11 mouse cellular contexts compared by ENCODE assay signal in the genomic region with DNA sequence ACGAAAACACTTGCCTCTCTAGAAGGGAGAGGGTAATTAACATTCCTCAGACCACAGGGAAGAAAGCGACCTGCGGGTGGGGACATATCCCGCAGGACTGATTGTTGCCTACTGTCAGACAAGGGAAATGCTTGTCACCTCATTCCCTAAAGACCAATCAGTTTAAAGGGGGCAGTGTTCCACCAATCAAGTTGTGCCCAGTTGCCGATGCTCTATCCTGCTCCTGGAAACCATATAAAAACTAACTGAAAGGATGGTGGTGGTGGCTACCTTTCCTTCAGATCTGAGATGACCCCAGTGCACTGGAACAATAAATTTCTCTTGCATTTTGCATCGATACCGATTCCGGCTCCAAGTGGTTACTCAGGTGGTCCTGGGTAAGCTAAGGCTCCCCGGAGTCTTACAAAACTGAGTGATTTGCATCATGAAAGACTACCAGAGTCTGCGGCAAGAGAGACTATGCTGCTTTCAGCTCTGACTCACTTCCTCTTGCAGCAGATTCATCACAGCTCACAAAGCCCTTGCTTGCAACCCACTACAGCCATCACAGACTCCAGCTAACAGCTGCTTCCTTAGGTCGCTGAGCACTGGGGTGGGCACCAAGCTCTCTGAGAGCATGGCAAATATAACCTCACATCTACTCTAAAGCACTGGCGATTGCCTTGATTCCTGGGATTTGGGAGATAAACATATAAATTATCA.
DNase-seq lines count a peak whose midpoint lies in the region; ATAC-seq and TF ChIP-seq lines count a peak whose summit lies in the region.
"Had no signal": no experiment of that assay in that cellular context is flagged by ENCODE, and none has a peak within 500 bp of the region (broad histone marks: within the 10 kb centered on the region; RNA-seq: fewer than 3 reads in every experiment).

No protein-coding gene starts in this region.

- no peaks in the 10 kb centered on the region for H3K27me3 ChIP-seq in embryonic facial prominence, embryonic 10.5 days (replicated peaks; ENCODE audit: low read depth, poor library complexity, severe bottlenecking)
- no peaks in the 10 kb centered on the region for H3K27me3 ChIP-seq in limb, embryonic 14.5 days (ENCODE audit: control insufficient read depth, insufficient read depth, low read length)
- H3K27me3 ChIP-seq in midbrain, postnatal 0 days (ENCODE audit: insufficient read depth, low read length), result no peaks in the 10 kb centered on the region

- H3K9me3 ChIP-seq in embryonic facial prominence, embryonic 10.5 days, result no peaks in the 10 kb centered on the region
- H3K9me3 ChIP-seq in limb, embryonic 14.5 days (ENCODE audit: control insufficient read depth, low read length), result no peaks in the 10 kb centered on the region
- no peaks in the 10 kb centered on the region for H3K9me3 ChIP-seq in midbrain, postnatal 0 days (ENCODE audit: low read length)

- peaks cover 6% of the 10 kb centered on the region for H3K4me1 ChIP-seq in lung, adult 2 months (ENCODE audit: control insufficient read depth, insufficient read depth, low read length)
- H3K4me1 ChIP-seq in embryonic facial prominence, embryonic 10.5 days, result 0 out of 2 replicates have a peak, but pooled peaks cover 12% of the 10 kb centered on the region
- no peaks in the 10 kb centered on the region for H3K4me1 ChIP-seq in limb, embryonic 14.5 days (ENCODE audit: control insufficient read depth, insufficient read depth, low read length)
- 0 out of 2 replicates have a peak, but pooled peaks cover 3% of the 10 kb centered on the region for H3K4me1 ChIP-seq in midbrain, postnatal 0 days (ENCODE audit: insufficient read depth, low read length)

- whole genome bisulfite sequencing in lung, adult 2 months, result 52% methylated on average over 12 of the region's 12 CpGs
- WGBS in embryonic facial prominence, embryonic 10.5 days, result 66% methylated on average over 12 of the region's 12 CpGs
- WGBS in limb, embryonic 14.5 days, result 54% methylated on average over 12 of the region's 12 CpGs
- WGBS in midbrain, postnatal 0 days, result 82% methylated on average over 12 of the region's 12 CpGs

- ATAC-seq in limb, embryonic 14.5 days (ENCODE audit: low FRiP score, low read depth), result no peak
- no peak for ATAC-seq in inflammation-experienced regulatory T-cells, adult 6 months
- no peak for ATAC-seq in midbrain, postnatal 0 days (ENCODE audit: low FRiP score)
- ATAC-seq: forebrain, embryonic 14.5 days had no signal

- H3K9ac ChIP-seq in limb, embryonic 14.5 days (ENCODE audit: low read depth, low read length, severe bottlenecking), result no peak overlapping the region
- H3K9ac ChIP-seq in midbrain, postnatal 0 days (replicated peaks; ENCODE audit: low read length, poor library complexity, severe bottlenecking), result no peak overlapping the region

- no peak overlapping the region for H3K27ac ChIP-seq in embryonic facial prominence, embryonic 10.5 days (replicated peaks)
- H3K27ac ChIP-seq in limb, embryonic 14.5 days (replicated peaks; ENCODE audit: low read depth, low read length), result no peak overlapping the region
- H3K27ac ChIP-seq in midbrain, postnatal 0 days (ENCODE audit: low read depth, low read length), result no peak overlapping the region

- H3K36me3 ChIP-seq in embryonic facial prominence, embryonic 10.5 days (replicated peaks), result no peaks in the 10 kb centered on the region
- no peaks in the 10 kb centered on the region for H3K36me3 ChIP-seq in limb, embryonic 14.5 days (ENCODE audit: control insufficient read depth, insufficient read depth, low read length)
- no peaks in the 10 kb centered on the region for H3K36me3 ChIP-seq in midbrain, postnatal 0 days (ENCODE audit: insufficient read depth, low read length)

- 0 out of 2 replicates have a peak overlapping the region, but pooled peaks have one; percentile 10 for H3K4me2 ChIP-seq in limb, embryonic 14.5 days (replicated peaks; ENCODE audit: low read depth, low read length, severe bottlenecking)
- no peak overlapping the region for H3K4me2 ChIP-seq in midbrain, postnatal 0 days (ENCODE audit: low read depth, low read length, poor library complexity, severe bottlenecking)

- 0 out of 2 replicates have a peak, but pooled peaks have one; percentile 6 for TF ChIP-seq CTCF in lung, adult 2 months (IDR thresholded peaks at IDR 0.05; ENCODE audit: insufficient read depth, low read length)
- TF ChIP-seq CTCF in midbrain, postnatal 0 days (IDR thresholded peaks at IDR 0.05), result no peak

- no peak for TF ChIP-seq POLR2A in lung, adult 2 months (IDR thresholded peaks at IDR 0.05; ENCODE audit: borderline replicate concordance, extremely low read depth, low read depth, low read length)
- no peak for TF ChIP-seq POLR2A in limb, embryonic 14.5 days (IDR thresholded peaks at IDR 0.05; ENCODE audit: borderline replicate concordance, extremely low read depth, insufficient read depth, insufficient read length)

- DNase-seq in lung, adult 2 months, result no peak
- DNase-seq in lung, postnatal 4 days, result no peak
- peak; percentile 64 for DNase-seq in NIH3T3 (ENCODE audit: low read depth)
- peak; percentile 18 for DNase-seq in embryonic facial prominence, embryonic 10.5 days (ENCODE audit: low spot score)
- no peak for DNase-seq in limb, embryonic 14.5 days (ENCODE audit: low spot score)
- no peak for DNase-seq in midbrain, postnatal 0 days (ENCODE audit: low spot score)
- DNase-seq: cerebellum, postnatal 14 days; heart, postnatal 36 days; right cerebral cortex, postnatal 25 days had no signal

- no peak overlapping the region for H3K4me3 ChIP-seq in lung, adult 2 months (replicated peaks; ENCODE audit: extremely low read depth, low read depth, low read length)
- no peak overlapping the region for H3K4me3 ChIP-seq in embryonic facial prominence, embryonic 10.5 days
- H3K4me3 ChIP-seq in limb, embryonic 14.5 days (replicated peaks; ENCODE audit: low read length), result no peak overlapping the region
- H3K4me3 ChIP-seq in midbrain, postnatal 0 days (ENCODE audit: low read depth, low read length), result no peak overlapping the region

Comparison
In these comparisons a context has a peak if more than half of its experiments do, and no peak if none do; other contexts are left out.
1. DNase-seq: peak in NIH3T3 (single experiment) and embryonic facial prominence, embryonic 10.5 days (single experiment); none in lung, adult 2 months (single experiment), lung, postnatal 4 days (0 of 2), limb, embryonic 14.5 days (single experiment) and midbrain, postnatal 0 days (single experiment).